Mouse (Mus musculus) hindbrain, embryonic 11.5 days (tissue): ENCODE measurements around the gene Dnajb1. TPM values are rescaled to one million over a fixed set of nuclear protein-coding genes. Genes with fewer than 3 reads are reported as not detected.

ENCODE experiments used
- ATAC-seq: fragments of 200-750 bp; cut with Nextera tagmentation; 2 replicates; pipeline ENCODE4 v1.8.0; 2017; ENCODE audit warnings: mild to moderate bottlenecking, moderate TSS enrichment, moderate library complexity; ENCODE audit not compliant: low FRiP score
- DNase-seq: peaks from one replicate; pipeline ENCODE4 v3.0.0-alpha.2; 2015; ENCODE audit warnings: low spot score
- H3K27ac ChIP-seq: fragments of 300-500 bp; sonication (generic); 2 replicates; pipeline ENCODE4 v1.5.1; 2014; ENCODE audit warnings: mild to moderate bottlenecking, low read depth, low read length
- H3K27me3 ChIP-seq: fragments of 300-500 bp; sonication (generic); 2 replicates; pipeline ENCODE4 v1.6.1; 2014; ENCODE audit warnings: mild to moderate bottlenecking, low read length, moderate library complexity, mixed read lengths; ENCODE audit not compliant: control insufficient read depth, insufficient read depth
- H3K36me3 ChIP-seq: fragments of 300-500 bp; sonication (generic); 2 replicates; pipeline ENCODE4 v1.6.1; 2014; ENCODE audit warnings: mild to moderate bottlenecking, low read length, moderate library complexity, mixed read lengths; ENCODE audit not compliant: control insufficient read depth, insufficient read depth
- H3K4me1 ChIP-seq: fragments of 300-500 bp; sonication (generic); replicated peaks from 2 replicates; pipeline ENCODE4 v1.6.1; 2014; ENCODE audit warnings: low read length, mixed read lengths; ENCODE audit not compliant: control insufficient read depth, insufficient read depth
- H3K4me2 ChIP-seq: fragments of 300-500 bp; sonication (generic); replicated peaks from 2 replicates; pipeline ENCODE4 v1.6.1; 2014; ENCODE audit warnings: mild to moderate bottlenecking, low read depth, low read length
- H3K4me3 ChIP-seq: fragments of 300-500 bp; sonication (generic); 2 replicates; pipeline ENCODE4 v1.5.1; 2014; ENCODE audit warnings: low read depth, low read length
- H3K9ac ChIP-seq: fragments of 300-500 bp; sonication (generic); 2 replicates; pipeline ENCODE4 v1.6.1; 2014; ENCODE audit warnings: low read depth, low read length
- H3K9me3 ChIP-seq: fragments of 300-500 bp; sonication (generic); 2 replicates; pipeline ENCODE4 v1.6.1; 2016; ENCODE audit warnings: low read length; ENCODE audit not compliant: control insufficient read depth
- WGBS: fragments of 180-500 bp; shearing (Covaris S2); extraction: QIAGEN DNeasy Blood & Tissue Kit; methylation state at CpG from one replicate; pipeline ENCODE4 v1.1.7; 2014; 5-methylcytosine and 5-hydroxymethylcytosine counted together
- polyA plus RNA-seq: library from polyadenylated mRNA; unstranded; fragments of >200 nt; fragmentation: Nextera tagmentation; extraction: Ambion mirVana; gene quantifications from 2 replicates; pipeline ENCODE4 v1.2.1, GENCODE M21; 2014

The Dnajb1 gene
- polyA plus RNA-seq, 1 experiment from 2014 or later, result 66.7 TPM

GRCm38 (mm10) chr8:83652744-83653661, 45.0 kb downstream of the Dnajb1 start:
- Histone ChIP-seq H3K9me3 (no peaks in the 10 kb centered on the region), H3K4me3 (peak overlapping the region; percentile 90), H3K27me3 (no peaks in the 10 kb centered on the region), H3K36me3 (no peaks in the 10 kb centered on the region), H3K4me2 (peak overlapping the region; percentile 94), H3K27ac (peak overlapping the region; percentile 85; the same call in 1 of the 2 replicates), H3K9ac (peak overlapping the region; percentile 90), H3K4me1 (peaks cover 6% of the 10 kb centered on the region; the same call in 1 of the 2 replicates)
- DNase-seq (peak; percentile 34), ATAC-seq (peak; percentile 74)
- 3% methylated on average over 45 of the region's 46 CpGs for WGBS

GRCm38 (mm10) chr8:83653662-83654017, 45.6 kb downstream of the Dnajb1 start:
- DNase-seq (no peak), ATAC-seq (no peak)
- Histone ChIP-seq H3K9ac (peak overlapping the region; percentile 90), H3K27ac (no peak overlapping the region), H3K4me2 (peak overlapping the region; percentile 94), H3K4me3 (peak overlapping the region; percentile 90), H3K4me1 (peaks cover 6% of the 10 kb centered on the region; the same call in 1 of the 2 replicates), H3K36me3 (no peaks in the 10 kb centered on the region), H3K9me3 (no peaks in the 10 kb centered on the region), H3K27me3 (no peaks in the 10 kb centered on the region)
- WGBS, result 54% methylated on average over 10 of the region's 10 CpGs

GRCm38 (mm10) chr8:83654725-83655124, 46.7 kb downstream of the Dnajb1 start:
- ATAC-seq (no peak), DNase-seq (no peak)
- H3K4me1 ChIP-seq, result peaks cover 6% of the 10 kb centered on the region; the same call in 1 of the 2 replicates
- H3K36me3 ChIP-seq, result no peaks in the 10 kb centered on the region
- H3K4me3 ChIP-seq, result no peak overlapping the region
- H3K27ac ChIP-seq, result no peak overlapping the region
- H3K4me2 ChIP-seq, result no peak overlapping the region
- no peaks in the 10 kb centered on the region for H3K9me3 ChIP-seq
- H3K9ac ChIP-seq, result no peak overlapping the region
- 94% methylated on average over 6 of the region's 6 CpGs for WGBS
- no peaks in the 10 kb centered on the region for H3K27me3 ChIP-seq

GRCm38 (mm10) chr8:83656043-83656442, 48.0 kb downstream of the Dnajb1 start:
- H3K27me3 ChIP-seq, result no peaks in the 10 kb centered on the region
- no peaks in the 10 kb centered on the region for H3K36me3 ChIP-seq
- H3K4me3 ChIP-seq, result no peak overlapping the region
- WGBS, result 89% methylated on average over 9 of the region's 9 CpGs
- DNase-seq, result no peak
- H3K9me3 ChIP-seq, result no peaks in the 10 kb centered on the region
- H3K4me2 ChIP-seq, result no peak overlapping the region
- H3K27ac ChIP-seq, result no peak overlapping the region
- no peak overlapping the region for H3K9ac ChIP-seq
- H3K4me1 ChIP-seq, result peaks cover 9% of the 10 kb centered on the region; the same call in 1 of the 2 replicates
- no peak for ATAC-seq

GRCm38 (mm10) chr8:83656484-83657246, 48.7 kb downstream of the Dnajb1 start:
- Histone ChIP-seq H3K36me3 (no peaks in the 10 kb centered on the region), H3K27ac (no peak overlapping the region), H3K27me3 (no peaks in the 10 kb centered on the region), H3K9me3 (no peaks in the 10 kb centered on the region), H3K4me2 (no peak overlapping the region), H3K4me1 (peaks cover 10% of the 10 kb centered on the region; the same call in 1 of the 2 replicates), H3K9ac (no peak overlapping the region), H3K4me3 (no peak overlapping the region)
- no peak for ATAC-seq
- 77% methylated on average over 13 of the region's 13 CpGs for WGBS
- no peak for DNase-seq

- ATAC-seq (peak; percentile 23; the same call in 1 of the 2 replicates), DNase-seq (peak; percentile 17)
- Histone ChIP-seq H3K27me3 (no peaks in the 10 kb centered on the region), H3K36me3 (no peaks in the 10 kb centered on the region), H3K4me1 (0 out of 2 replicates have a peak, but pooled peaks cover 7% of the 10 kb centered on the region), H3K27ac (no peak overlapping the region), H3K4me3 (no peak overlapping the region), H3K4me2 (no peak overlapping the region), H3K9me3 (no peaks in the 10 kb centered on the region), H3K9ac (no peak overlapping the region)
- 7% methylated on average over 8 of the region's 8 CpGs for WGBS
Observed at GRCm38 (mm10) chr8:83660545-83660944, 52.6 kb downstream of the Dnajb1 start.

GRCm38 (mm10) chr8:83660995-83661680, 53.1 kb downstream of the Dnajb1 start:
- DNase-seq, result peak; percentile 26
- 18% methylated on average over 22 of the region's 22 CpGs for WGBS
- H3K4me3 ChIP-seq, result no peak overlapping the region

More at GRCm38 (mm10) chr8:83660995-83661680, 53.1 kb downstream of the Dnajb1 start:
- Histone ChIP-seq H3K4me2 (no peak overlapping the region), H3K4me1 (0 out of 2 replicates have a peak, but pooled peaks cover 7% of the 10 kb centered on the region), H3K27ac (no peak overlapping the region), H3K9me3 (no peaks in the 10 kb centered on the region), H3K9ac (no peak overlapping the region), H3K27me3 (no peaks in the 10 kb centered on the region), H3K36me3 (no peaks in the 10 kb centered on the region)
- ATAC-seq, result peak; percentile 17; the same call in 1 of the 2 replicates
